Mouse (Mus musculus): Measurements from ENCODE around the gene Rpl18a. TPM values are rescaled to one million over a fixed set of nuclear protein-coding genes. Genes with fewer than 3 reads are reported as not detected.

Rpl18a gene
- polyA plus RNA-seq, 1 experiment from 2014 or later, result 5,017 TPM

GRCm38 (mm10) chr8:70905831-70906736, 8.9 kb upstream of the Rpl18a start, which contains the start of gene Map1s:
Gene Map1s (plus strand): TSS chr8:70905932.
- 0% methylated on average over 65 of the region's 86 CpGs for WGBS

DNA sequence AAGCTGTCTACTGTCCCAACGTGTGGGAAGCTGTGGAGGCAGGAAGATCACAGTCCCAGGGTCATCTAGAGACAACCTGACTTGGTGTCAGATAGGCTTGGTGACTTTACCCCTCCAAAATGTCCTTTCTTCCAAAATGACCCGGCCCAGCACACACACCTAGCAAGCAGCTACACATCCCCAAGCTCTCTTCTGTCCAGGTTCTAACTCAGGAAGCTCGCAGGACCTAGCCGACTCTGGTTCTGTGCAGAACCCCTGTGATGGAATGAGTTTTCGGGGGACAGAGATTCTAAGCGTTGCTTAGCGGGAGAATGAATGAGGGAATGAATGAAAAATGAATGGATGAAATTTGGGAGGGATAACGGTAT, 8.2 kb upstream of the Rpl18a start:
- WGBS, result 14% methylated on average over 8 of the region's 8 CpGs
- H3K4me3 ChIP-seq (ENCODE audit: low read length), result peak overlapping the region; percentile 88
- ATAC-seq (ENCODE audit: low read depth), result peak; percentile 4
- H3K9me3 ChIP-seq (ENCODE audit: control insufficient read depth, low read length), result no peaks in the 10 kb centered on the region
- H3K27me3 ChIP-seq (ENCODE audit: control insufficient read depth, insufficient read depth, low read depth, low read length), result no peaks in the 10 kb centered on the region
- H3K4me2 ChIP-seq (ENCODE audit: low read depth, low read length), result peak overlapping the region; percentile 78
- H3K36me3 ChIP-seq (ENCODE audit: control insufficient read depth, insufficient read depth, low read length), result no peaks in the 10 kb centered on the region
- H3K4me1 ChIP-seq (replicated peaks; ENCODE audit: control insufficient read depth, insufficient read depth, low read length), result peaks cover 11% of the 10 kb centered on the region
- H3K9ac ChIP-seq (ENCODE audit: low read length), result peak overlapping the region; percentile 92
- peak overlapping the region; percentile 93 for H3K27ac ChIP-seq (ENCODE audit: low read length)

More at GRCm38 (mm10) chr8:70905831-70906736, 8.9 kb upstream of the Rpl18a start, which contains the start of gene Map1s:
- Histone ChIP-seq H3K4me3 (ENCODE audit: low read length) (peak within 1 kb of the TSS; percentile 88), H3K27me3 (ENCODE audit: control insufficient read depth, insufficient read depth, low read depth, low read length) (no peaks in the 10 kb centered on the region), H3K27ac (ENCODE audit: low read length) (peak within 1 kb of the TSS; percentile 93), H3K4me2 (ENCODE audit: low read depth, low read length) (peak within 1 kb of the TSS; percentile 78), H3K9ac (ENCODE audit: low read length) (peak within 1 kb of the TSS; percentile 92), H3K4me1 (replicated peaks; ENCODE audit: control insufficient read depth, insufficient read depth, low read length) (peaks cover 11% of the 10 kb centered on the region), H3K36me3 (ENCODE audit: control insufficient read depth, insufficient read depth, low read length) (peaks cover under 1% of the 10 kb centered on the region), H3K9me3 (ENCODE audit: control insufficient read depth, low read length) (no peaks in the 10 kb centered on the region)
- ATAC-seq (ENCODE audit: low read depth), result peak; percentile 93

DNA sequence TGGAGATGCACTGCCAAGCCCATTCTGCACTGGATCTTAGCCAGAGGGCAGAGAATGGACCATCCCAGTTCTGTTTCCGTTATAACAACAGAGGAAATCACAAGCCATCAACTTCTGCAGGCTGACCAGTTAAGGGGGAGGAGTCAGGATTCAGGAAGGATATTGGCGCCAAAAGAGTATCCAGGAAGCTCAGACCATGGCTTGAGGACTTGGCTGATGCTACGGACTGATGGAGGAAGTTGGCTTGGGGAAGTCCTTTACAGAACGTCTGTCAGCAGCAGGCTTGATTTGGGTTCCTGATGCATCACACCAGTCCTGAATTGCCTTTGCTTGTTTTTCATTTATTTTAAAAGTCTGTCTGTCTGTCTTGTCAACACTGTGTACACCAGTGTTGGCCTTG, 7.3 kb upstream of the Rpl18a start:
- peak; percentile 18 for ATAC-seq (ENCODE audit: low read depth)
- Histone ChIP-seq H3K27ac (ENCODE audit: low read length) (peak overlapping the region; percentile 93; the same call in 1 of the 2 replicates), H3K4me2 (ENCODE audit: low read depth, low read length) (no peak overlapping the region), H3K4me1 (replicated peaks; ENCODE audit: control insufficient read depth, insufficient read depth, low read length) (peaks cover 11% of the 10 kb centered on the region), H3K4me3 (ENCODE audit: low read length) (no peak overlapping the region), H3K27me3 (ENCODE audit: control insufficient read depth, insufficient read depth, low read depth, low read length) (no peaks in the 10 kb centered on the region), H3K9me3 (ENCODE audit: control insufficient read depth, low read length) (no peaks in the 10 kb centered on the region), H3K36me3 (ENCODE audit: control insufficient read depth, insufficient read depth, low read length) (no peaks in the 10 kb centered on the region), H3K9ac (ENCODE audit: low read length) (no peak overlapping the region)
- 41% methylated on average over 4 of the region's 4 CpGs for WGBS

GRCm38 (mm10) chr8:70903582-70903981, 6.4 kb upstream of the Rpl18a start:
- H3K4me3 ChIP-seq (ENCODE audit: low read length), result no peak overlapping the region
- no peaks in the 10 kb centered on the region for H3K27me3 ChIP-seq (ENCODE audit: control insufficient read depth, insufficient read depth, low read depth, low read length)
- no peaks in the 10 kb centered on the region for H3K9me3 ChIP-seq (ENCODE audit: control insufficient read depth, low read length)
- H3K4me2 ChIP-seq (ENCODE audit: low read depth, low read length), result no peak overlapping the region
- no peak overlapping the region; the same call in 1 of the 2 replicates for H3K27ac ChIP-seq (ENCODE audit: low read length)
- no peak overlapping the region for H3K9ac ChIP-seq (ENCODE audit: low read length)
- ATAC-seq (ENCODE audit: low read depth), result no peak
- H3K36me3 ChIP-seq (ENCODE audit: control insufficient read depth, insufficient read depth, low read length), result no peaks in the 10 kb centered on the region
- H3K4me1 ChIP-seq (replicated peaks; ENCODE audit: control insufficient read depth, insufficient read depth, low read length), result peaks cover 11% of the 10 kb centered on the region

DNA sequence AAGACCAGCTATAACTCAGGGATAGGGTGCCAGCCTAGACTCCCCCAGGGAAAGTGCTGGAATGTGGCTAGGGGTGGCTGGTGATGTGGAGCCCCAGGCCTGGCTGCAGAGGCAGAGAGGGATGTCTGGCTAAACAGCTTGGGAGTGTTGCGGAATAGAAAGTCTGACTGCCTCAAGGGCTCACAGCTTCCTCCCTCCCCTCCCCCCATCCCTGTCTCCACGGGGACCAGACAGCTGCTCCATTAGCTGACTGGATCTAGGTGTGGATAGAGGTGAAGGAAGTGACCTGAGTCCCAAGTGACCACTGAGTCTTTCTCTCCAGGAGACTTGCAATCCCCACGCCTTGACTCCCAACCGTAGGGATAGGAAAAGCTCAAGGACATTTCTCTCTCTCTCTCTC, 5.9 kb upstream of the Rpl18a start:
- no peak for ATAC-seq (ENCODE audit: low read depth)

DNA sequence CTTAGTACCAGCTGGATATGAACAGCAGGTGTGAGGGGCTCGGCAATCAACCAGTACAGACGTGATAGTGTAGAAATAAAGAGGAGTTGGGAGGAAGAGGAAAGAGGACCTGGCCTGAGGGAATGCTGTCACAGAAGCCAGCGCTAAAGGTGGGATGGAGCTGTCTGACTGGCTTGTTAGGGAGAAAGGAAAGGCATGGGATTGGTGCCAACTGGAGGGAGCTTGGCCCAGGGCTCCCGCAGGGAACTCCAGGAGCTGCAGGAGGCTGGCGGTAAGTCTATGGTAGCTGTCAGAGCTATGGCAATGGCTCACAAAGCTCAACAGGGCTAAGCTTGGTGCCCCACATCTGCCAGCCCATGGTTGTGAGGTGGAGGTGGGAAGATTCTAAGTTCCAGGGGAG, 5.0 kb upstream of the Rpl18a start:
- Histone ChIP-seq H3K9ac (ENCODE audit: low read length) (no peak overlapping the region; the same call in 1 of the 2 replicates), H3K4me1 (replicated peaks; ENCODE audit: control insufficient read depth, insufficient read depth, low read length) (peaks cover 15% of the 10 kb centered on the region), H3K27ac (ENCODE audit: low read length) (no peak overlapping the region), H3K4me2 (ENCODE audit: low read depth, low read length) (no peak overlapping the region), H3K9me3 (ENCODE audit: control insufficient read depth, low read length) (no peaks in the 10 kb centered on the region), H3K27me3 (ENCODE audit: control insufficient read depth, insufficient read depth, low read depth, low read length) (no peaks in the 10 kb centered on the region), H3K4me3 (ENCODE audit: low read length) (no peak overlapping the region), H3K36me3 (ENCODE audit: control insufficient read depth, insufficient read depth, low read length) (no peaks in the 10 kb centered on the region)
- 31% methylated on average over 5 of the region's 5 CpGs for WGBS
- ATAC-seq (ENCODE audit: low read depth), result no peak

More for the DNA sequence above, 5.9 kb upstream of the Rpl18a start:
- Histone ChIP-seq H3K4me1 (replicated peaks; ENCODE audit: control insufficient read depth, insufficient read depth, low read length) (peaks cover 15% of the 10 kb centered on the region), H3K9me3 (ENCODE audit: control insufficient read depth, low read length) (no peaks in the 10 kb centered on the region), H3K27ac (ENCODE audit: low read length) (no peak overlapping the region), H3K36me3 (ENCODE audit: control insufficient read depth, insufficient read depth, low read length) (no peaks in the 10 kb centered on the region), H3K9ac (ENCODE audit: low read length) (no peak overlapping the region), H3K4me3 (ENCODE audit: low read length) (no peak overlapping the region), H3K27me3 (ENCODE audit: control insufficient read depth, insufficient read depth, low read depth, low read length) (no peaks in the 10 kb centered on the region), H3K4me2 (ENCODE audit: low read depth, low read length) (no peak overlapping the region)
- 39% methylated on average over 4 of the region's 4 CpGs for WGBS

GRCm38 (mm10) chr8:70900872-70901387, 3.7 kb upstream of the Rpl18a start:
- Histone ChIP-seq H3K27me3 (ENCODE audit: control insufficient read depth, insufficient read depth, low read depth, low read length) (no peaks in the 10 kb centered on the region), H3K4me2 (ENCODE audit: low read depth, low read length) (no peak overlapping the region), H3K9me3 (ENCODE audit: control insufficient read depth, low read length) (no peaks in the 10 kb centered on the region), H3K27ac (ENCODE audit: low read length) (no peak overlapping the region), H3K9ac (ENCODE audit: low read length) (no peak overlapping the region), H3K36me3 (ENCODE audit: control insufficient read depth, insufficient read depth, low read length) (no peaks in the 10 kb centered on the region), H3K4me3 (ENCODE audit: low read length) (no peak overlapping the region), H3K4me1 (replicated peaks; ENCODE audit: control insufficient read depth, insufficient read depth, low read length) (peaks cover 13% of the 10 kb centered on the region)
- 65% methylated on average over 2 of the region's 2 CpGs for WGBS
- no peak for ATAC-seq (ENCODE audit: low read depth)

DNA sequence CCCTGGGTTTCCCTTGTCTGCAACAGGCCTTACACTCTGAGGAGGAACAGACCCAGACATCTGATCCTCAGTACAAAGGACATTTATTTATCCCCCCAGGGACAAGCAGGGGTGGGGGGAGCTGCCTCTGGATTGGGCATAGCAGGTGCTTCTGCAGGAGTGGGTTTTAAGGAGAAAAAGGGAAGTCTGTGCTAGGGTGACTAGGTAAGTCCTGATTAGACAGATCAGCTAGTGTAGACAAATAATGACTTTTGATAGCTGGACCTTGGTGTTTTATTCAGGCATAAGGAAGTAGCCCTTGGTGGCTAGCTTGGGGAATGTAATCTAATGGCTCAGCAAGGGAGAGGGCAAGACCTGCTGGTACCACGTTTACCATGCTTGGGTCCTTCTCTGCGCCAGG, 2.0 kb upstream of the Rpl18a start:
- Histone ChIP-seq H3K36me3 (ENCODE audit: control insufficient read depth, insufficient read depth, low read length) (peaks cover 14% of the 10 kb centered on the region), H3K4me3 (ENCODE audit: low read length) (no peak overlapping the region), H3K27me3 (ENCODE audit: control insufficient read depth, insufficient read depth, low read depth, low read length) (no peaks in the 10 kb centered on the region), H3K4me2 (ENCODE audit: low read depth, low read length) (no peak overlapping the region), H3K9ac (ENCODE audit: low read length) (no peak overlapping the region), H3K9me3 (ENCODE audit: control insufficient read depth, low read length) (no peaks in the 10 kb centered on the region), H3K27ac (ENCODE audit: low read length) (no peak overlapping the region), H3K4me1 (replicated peaks; ENCODE audit: control insufficient read depth, insufficient read depth, low read length) (peaks cover 13% of the 10 kb centered on the region)
- no peak for ATAC-seq (ENCODE audit: low read depth)
- WGBS, result 67% methylated on average over 2 of the region's 2 CpGs

DNA sequence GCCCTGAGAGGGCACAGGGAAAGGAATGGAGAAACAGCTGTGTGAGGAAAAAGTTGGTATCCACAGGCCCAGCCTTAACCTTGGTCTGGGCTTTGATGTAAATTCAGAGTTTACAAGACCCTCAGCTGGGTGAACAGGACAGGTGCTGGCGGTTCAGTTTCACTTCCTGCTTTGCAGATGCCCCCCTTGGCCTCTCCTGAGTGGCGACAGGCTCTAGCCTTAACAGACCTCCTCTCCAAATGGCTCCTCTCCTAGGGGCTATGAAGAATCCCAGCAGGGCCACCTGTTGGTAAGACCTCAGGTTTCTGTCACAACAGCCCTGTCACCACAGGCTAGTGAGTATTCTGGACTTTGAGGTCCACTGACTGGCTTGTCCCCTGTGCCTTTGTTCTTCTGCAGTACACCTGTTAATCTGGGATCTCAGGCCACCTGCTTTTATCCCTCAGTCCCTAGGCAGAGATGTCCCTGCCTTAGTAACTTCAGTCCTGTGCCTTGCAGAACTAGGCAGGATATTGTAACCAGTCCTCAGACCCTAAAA, 1.5 kb upstream of the Rpl18a start:
- Histone ChIP-seq H3K36me3 (ENCODE audit: control insufficient read depth, insufficient read depth, low read length) (peaks cover 18% of the 10 kb centered on the region), H3K9me3 (ENCODE audit: control insufficient read depth, low read length) (no peaks in the 10 kb centered on the region), H3K27me3 (ENCODE audit: control insufficient read depth, insufficient read depth, low read depth, low read length) (peaks cover under 1% of the 10 kb centered on the region; the same call in 1 of the 2 replicates), H3K27ac (ENCODE audit: low read length) (no peak overlapping the region), H3K4me2 (ENCODE audit: low read depth, low read length) (no peak overlapping the region; the same call in 1 of the 2 replicates), H3K9ac (ENCODE audit: low read length) (peak overlapping the region; percentile 83; the same call in 1 of the 2 replicates), H3K4me3 (ENCODE audit: low read length) (no peak overlapping the region), H3K4me1 (replicated peaks; ENCODE audit: control insufficient read depth, insufficient read depth, low read length) (peaks cover 13% of the 10 kb centered on the region)
- 41% methylated on average over 2 of the region's 2 CpGs for WGBS
- no peak for ATAC-seq (ENCODE audit: low read depth)
